ENCODE assay signal across 13 mouse cellular contexts in genomic region chr1:106666140-106667088, GRCm38 (mm10). TPM values are rescaled to one million over a fixed set of nuclear protein-coding genes. Genes with fewer than 3 reads are reported as not detected.
DNase-seq lines count a peak whose midpoint lies in the region; ATAC-seq and TF ChIP-seq lines count a peak whose summit lies in the region.
"Had no signal": no experiment of that assay in that cellular context is flagged by ENCODE, and none has a peak within 500 bp of the region (broad histone marks: within the 10 kb centered on the region; RNA-seq: fewer than 3 reads in every experiment).

No protein-coding gene starts in this region.

- H3K9ac ChIP-seq in midbrain, postnatal 0 days (replicated peaks; ENCODE audit: low read length, poor library complexity, severe bottlenecking), result no peak overlapping the region
- no peak overlapping the region for H3K9ac ChIP-seq in midbrain, embryonic 13.5 days (replicated peaks)
- no peak overlapping the region for H3K9ac ChIP-seq in stomach, embryonic 16.5 days (ENCODE audit: low read length)
- H3K9ac ChIP-seq: neural tube, embryonic 12.5 days had no signal

- no peak for TF ChIP-seq POLR2A in kidney, adult 2 months (IDR thresholded peaks at IDR 0.05; ENCODE audit: low read depth, low read length)

- no peaks in the 10 kb centered on the region for H3K36me3 ChIP-seq in kidney, adult 2 months (ENCODE audit: control insufficient read depth, insufficient read depth, low read length)
- no peaks in the 10 kb centered on the region for H3K36me3 ChIP-seq in midbrain, postnatal 0 days (ENCODE audit: insufficient read depth, low read length)
- no peaks in the 10 kb centered on the region for H3K36me3 ChIP-seq in midbrain, embryonic 13.5 days
- H3K36me3 ChIP-seq in stomach, embryonic 16.5 days (ENCODE audit: control insufficient read depth, insufficient read depth, low read length), result no peaks in the 10 kb centered on the region
- H3K36me3 ChIP-seq: neural tube, embryonic 12.5 days had no signal

- H3K4me3 ChIP-seq in kidney, adult 2 months (ENCODE audit: insufficient read depth, low read depth, low read length), result no peak overlapping the region
- no peak overlapping the region for H3K4me3 ChIP-seq in midbrain, postnatal 0 days (ENCODE audit: low read depth, low read length)
- H3K4me3 ChIP-seq in midbrain, embryonic 13.5 days (replicated peaks), result no peak overlapping the region
- H3K4me3 ChIP-seq in stomach, embryonic 16.5 days (replicated peaks; ENCODE audit: low read length), result no peak overlapping the region
- H3K4me3 ChIP-seq: neural tube, embryonic 12.5 days had no signal

- no peak for ATAC-seq in midbrain, postnatal 0 days (ENCODE audit: low FRiP score)
- ATAC-seq in midbrain, embryonic 13.5 days, result no peak
- ATAC-seq in stomach, embryonic 16.5 days (ENCODE audit: insufficient read depth, low FRiP score), result 0 out of 2 replicates have a peak, but pooled peaks have one; percentile 17

- TF ChIP-seq CTCF in kidney, adult 2 months (conservative IDR thresholded peaks at IDR 0.05; ENCODE audit: insufficient read depth, insufficient read length, low read depth, low read length), result no peak
- no peak for TF ChIP-seq CTCF in midbrain, postnatal 0 days (IDR thresholded peaks at IDR 0.05)

- 49% methylated on average over 8 of the region's 8 CpGs for WGBS in kidney, adult 2 months
- WGBS in midbrain, postnatal 0 days, result 62% methylated on average over 8 of the region's 8 CpGs
- WGBS in midbrain, embryonic 13.5 days, result 72% methylated on average over 8 of the region's 8 CpGs
- 47% methylated on average over 8 of the region's 8 CpGs for WGBS in stomach, embryonic 16.5 days

- H3K27ac ChIP-seq in kidney, adult 2 months (ENCODE audit: insufficient read depth, low read depth, low read length), result no peak overlapping the region
- H3K27ac ChIP-seq in midbrain, postnatal 0 days (ENCODE audit: low read depth, low read length), result no peak overlapping the region
- H3K27ac ChIP-seq in midbrain, embryonic 13.5 days, result no peak overlapping the region
- peak overlapping the region; percentile 11; the same call in 1 of the 2 replicates for H3K27ac ChIP-seq in stomach, embryonic 16.5 days (ENCODE audit: low read length)
- H3K27ac ChIP-seq: neural tube, embryonic 12.5 days had no signal

- H3K4me2 ChIP-seq in midbrain, postnatal 0 days (ENCODE audit: low read depth, low read length, poor library complexity, severe bottlenecking), result no peak overlapping the region
- H3K4me2 ChIP-seq in midbrain, embryonic 13.5 days (replicated peaks), result no peak overlapping the region
- H3K4me2 ChIP-seq in stomach, embryonic 16.5 days (ENCODE audit: low read depth, low read length), result no peak overlapping the region
- H3K4me2 ChIP-seq: neural tube, embryonic 12.5 days had no signal

- no peaks in the 10 kb centered on the region for H3K9me3 ChIP-seq in midbrain, postnatal 0 days (ENCODE audit: low read length)
- no peaks in the 10 kb centered on the region for H3K9me3 ChIP-seq in midbrain, embryonic 13.5 days
- H3K9me3 ChIP-seq in stomach, embryonic 16.5 days (replicated peaks; ENCODE audit: control insufficient read depth, low read length), result no peaks in the 10 kb centered on the region
- H3K9me3 ChIP-seq: neural tube, embryonic 12.5 days had no signal

- DNase-seq in cerebellum, postnatal 10 days, result peak; percentile 54 to 60
- DNase-seq in cerebellum, adult 11 months, result no peak
- peak; percentile 34 for DNase-seq in kidney, adult 2 months
- DNase-seq in kidney, adult 11 months, result no peak
- peak; percentile 47 for DNase-seq in midbrain, postnatal 0 days (ENCODE audit: low spot score)
- DNase-seq in ovary, postnatal 14 days (ENCODE audit: low spot score), result no peak
- DNase-seq: B cell, adult 2 months; cerebellum, postnatal 36 days; lung, postnatal 14 days; thymus, adult 18-20 months had no signal

- H3K27me3 ChIP-seq in kidney, adult 2 months (replicated peaks; ENCODE audit: control insufficient read depth, insufficient read depth, low read length), result no peaks in the 10 kb centered on the region
- H3K27me3 ChIP-seq in midbrain, postnatal 0 days (ENCODE audit: insufficient read depth, low read length), result no peaks in the 10 kb centered on the region
- no peaks in the 10 kb centered on the region for H3K27me3 ChIP-seq in midbrain, embryonic 13.5 days
- H3K27me3 ChIP-seq in stomach, embryonic 16.5 days (ENCODE audit: control insufficient read depth, insufficient read depth, low read length), result no peaks in the 10 kb centered on the region
- H3K27me3 ChIP-seq: neural tube, embryonic 12.5 days had no signal

- peaks cover 5% of the 10 kb centered on the region; the same call in 1 of the 2 replicates for H3K4me1 ChIP-seq in kidney, adult 2 months (ENCODE audit: control insufficient read depth, insufficient read depth, low read length)
- no peaks in the 10 kb centered on the region for H3K4me1 ChIP-seq in midbrain, postnatal 0 days (ENCODE audit: insufficient read depth, low read length)
- H3K4me1 ChIP-seq in midbrain, embryonic 13.5 days (replicated peaks), result no peaks in the 10 kb centered on the region
- peaks cover 8% of the 10 kb centered on the region; the same call in 1 of the 2 replicates for H3K4me1 ChIP-seq in stomach, embryonic 16.5 days (ENCODE audit: control insufficient read depth, insufficient read depth, low read length)
- H3K4me1 ChIP-seq: neural tube, embryonic 12.5 days had no signal

RNA-seq across cellular contexts. Expression of gene Bcl2, which starts 47.7 kb away (rescaled TPM):
- 1.9 and 2.6 TPM in 2 replicates for polyA plus RNA-seq in kidney, adult 2 months (2012; rRNA removed)
- 13.5 and 18.8 TPM in 2 replicates for total RNA-seq in midbrain, postnatal 0 days (2014; rRNA removed)
- polyA plus RNA-seq in midbrain, postnatal 0 days (2015; fragmentation: Nextera tagmentation; extraction: Ambion mirVana), result 6.8 and 9.0 TPM in 2 replicates
- 11.5 and 11.8 TPM in 2 replicates for polyA plus RNA-seq in midbrain, embryonic 13.5 days (2015; fragmentation: Nextera tagmentation; extraction: Ambion mirVana)
- 17.8 and 18.0 TPM in 2 replicates for polyA plus RNA-seq in stomach, embryonic 16.5 days (2015; fragmentation: Nextera tagmentation; extraction: Ambion mirVana)

Comparison
In these comparisons a context has a peak if more than half of its experiments do, and no peak if none do; other contexts are left out.
1. DNase-seq: peak in cerebellum, postnatal 10 days (2 of 2), kidney, adult 2 months (single experiment) and midbrain, postnatal 0 days (single experiment); none in cerebellum, adult 11 months (single experiment), kidney, adult 11 months (single experiment) and ovary, postnatal 14 days (single experiment).